Mouse (Mus musculus) kidney, adult 2 months (tissue): ENCODE measurements around the gene Layn. TPM values are rescaled to one million over a fixed set of nuclear protein-coding genes. Genes with fewer than 3 reads are reported as not detected.

Source experiments
- DNase-seq: peaks from one replicate; pipeline ENCODE4 v3.0.0; 2021
- H3K27ac ChIP-seq: fragments of 200-500 bp; 2 replicates; pipeline ENCODE4 v1.5.1; 2012; ENCODE audit warnings: low read depth, low read length, control low read depth, inconsistent platforms; ENCODE audit not compliant: insufficient read depth
- H3K27me3 ChIP-seq: fragments of 200-500 bp; replicated peaks from 2 replicates; pipeline ENCODE4 v1.6.1; 2012; ENCODE audit warnings: mild to moderate bottlenecking, moderate library complexity, low read length, inconsistent platforms; ENCODE audit not compliant: control insufficient read depth, insufficient read depth
- H3K36me3 ChIP-seq: fragments of 200-500 bp; 2 replicates; pipeline ENCODE4 v1.6.1; 2012; ENCODE audit warnings: mild to moderate bottlenecking, moderate library complexity, low read length, inconsistent platforms; ENCODE audit not compliant: control insufficient read depth, insufficient read depth
- H3K4me1 ChIP-seq: fragments of 200-500 bp; 2 replicates; pipeline ENCODE4 v1.6.1; 2011; ENCODE audit warnings: low read length; ENCODE audit not compliant: control insufficient read depth, insufficient read depth
- H3K4me3 ChIP-seq: fragments of 200-500 bp; 2 replicates; pipeline ENCODE4 v1.5.1; 2011; ENCODE audit warnings: mild to moderate bottlenecking, low read depth, low read length, control low read depth; ENCODE audit not compliant: insufficient read depth
- CTCF ChIP-seq: fragments of 200-500 bp; conservative IDR thresholded peaks from 2 replicates; pipeline ENCODE4 v1.5.1; 2011; ENCODE audit warnings: low read depth, mild to moderate bottlenecking, control low read depth, low read length, moderate library complexity, mixed read lengths; ENCODE audit not compliant: insufficient read depth, insufficient read length
- POLR2A ChIP-seq: fragments of 200-500 bp; IDR thresholded peaks from one replicate; pipeline ENCODE4 v1.6.1; 2011; ENCODE audit warnings: low read depth, low read length, control low read depth
- WGBS: fragments of 180-500 bp; shearing (Covaris S2); methylation state at CpG from one replicate; pipeline ENCODE4 v1.1.7; 2018; 5-methylcytosine and 5-hydroxymethylcytosine counted together
- polyA plus RNA-seq: library from polyadenylated mRNA; depleted of rRNA; stranded (reverse); fragments of >200 nt; gene quantifications from 2 replicates; pipeline ENCODE4 v1.2.3, GENCODE M21; 2012

The Layn gene
- polyA plus RNA-seq, 1 experiment = 4.5 TPM

- Histone ChIP-seq H3K27me3 (no peaks in the 10 kb centered on the region), H3K27ac (no peak overlapping the region)
- no peak for DNase-seq
Observed at GRCm38 (mm10) chr9:51058951-51059521, 17.9 kb downstream of the Layn start.

GRCm38 (mm10) chr9:51056360-51057324, 20.3 kb downstream of the Layn start:
- 53% methylated on average over 3 of the region's 3 CpGs for WGBS
- Histone ChIP-seq H3K4me3 (no peak overlapping the region), H3K4me1 (no peaks in the 10 kb centered on the region), H3K27ac (peak overlapping the region; percentile 82), H3K27me3 (no peaks in the 10 kb centered on the region), H3K36me3 (no peaks in the 10 kb centered on the region)
- TF ChIP-seq POLR2A (no peak), CTCF (no peak)
- DNase-seq = peak; percentile 38

More at GRCm38 (mm10) chr9:51058951-51059521, 17.9 kb downstream of the Layn start:
- H3K4me3 ChIP-seq = no peak overlapping the region
- H3K36me3 ChIP-seq = no peaks in the 10 kb centered on the region
- WGBS = 78% methylated on average over 4 of the region's 4 CpGs
- no peaks in the 10 kb centered on the region for H3K4me1 ChIP-seq
- TF ChIP-seq POLR2A (no peak), CTCF (no peak)

GRCm38 (mm10) chr9:51052180-51052579, 24.7 kb downstream of the Layn start:
- H3K27ac ChIP-seq = no peak overlapping the region
- peak; percentile 12 for DNase-seq
- no peak overlapping the region for H3K4me3 ChIP-seq
- H3K36me3 ChIP-seq = no peaks in the 10 kb centered on the region
- no peaks in the 10 kb centered on the region for H3K27me3 ChIP-seq
- no peaks in the 10 kb centered on the region for H3K4me1 ChIP-seq
- 60% methylated on average over 3 of the region's 3 CpGs for WGBS
- no peak for TF ChIP-seq POLR2A
- TF ChIP-seq CTCF = no peak

GRCm38 (mm10) chr9:51042136-51042535, 34.8 kb downstream of the Layn start:
- no peaks in the 10 kb centered on the region for H3K36me3 ChIP-seq
- no peaks in the 10 kb centered on the region for H3K27me3 ChIP-seq
- DNase-seq = no peak
- H3K4me1 ChIP-seq = no peaks in the 10 kb centered on the region
- 79% methylated on average over 6 of the region's 6 CpGs for WGBS
- H3K4me3 ChIP-seq = no peak overlapping the region
- no peak for TF ChIP-seq POLR2A
- TF ChIP-seq CTCF = no peak
- H3K27ac ChIP-seq = no peak overlapping the region

GRCm38 (mm10) chr9:51041491-51041980, 35.4 kb downstream of the Layn start:
- H3K27me3 ChIP-seq = no peaks in the 10 kb centered on the region
- no peak overlapping the region for H3K27ac ChIP-seq
- no peak for DNase-seq
- no peaks in the 10 kb centered on the region for H3K4me1 ChIP-seq
- no peak for TF ChIP-seq CTCF
- no peak for TF ChIP-seq POLR2A
- no peaks in the 10 kb centered on the region for H3K36me3 ChIP-seq
- WGBS = 89% methylated on average over 7 of the region's 7 CpGs
- H3K4me3 ChIP-seq = no peak overlapping the region

GRCm38 (mm10) chr9:51032785-51033529, 43.9 kb downstream of the Layn start:
- no peaks in the 10 kb centered on the region for H3K27me3 ChIP-seq
- H3K4me3 ChIP-seq = no peak overlapping the region
- H3K4me1 ChIP-seq = no peaks in the 10 kb centered on the region
- TF ChIP-seq CTCF (no peak), POLR2A (no peak)
- DNase-seq = no peak
- H3K36me3 ChIP-seq = no peaks in the 10 kb centered on the region
- 87% methylated on average over 3 of the region's 3 CpGs for WGBS
- no peak overlapping the region for H3K27ac ChIP-seq

- WGBS = 77% methylated on average over 8 of the region's 8 CpGs
Observed at GRCm38 (mm10) chr9:51032291-51032690, 44.6 kb downstream of the Layn start.

More at GRCm38 (mm10) chr9:51032291-51032690, 44.6 kb downstream of the Layn start:
- no peak overlapping the region for H3K4me3 ChIP-seq
- TF ChIP-seq POLR2A = no peak
- TF ChIP-seq CTCF = no peak
- H3K4me1 ChIP-seq = no peaks in the 10 kb centered on the region
- no peak overlapping the region for H3K27ac ChIP-seq
- no peak for DNase-seq
- no peaks in the 10 kb centered on the region for H3K36me3 ChIP-seq
- no peaks in the 10 kb centered on the region for H3K27me3 ChIP-seq
